Mouse (Mus musculus): Measurements from ENCODE around the gene Colca2. TPM values are rescaled to one million over a fixed set of nuclear protein-coding genes. Genes with fewer than 3 reads are reported as not detected.

The Colca2 gene
- polyA plus RNA-seq, 1 experiment from 2014 or later = 10.6 TPM

GRCm38 (mm10) chr9:51232163-51232562 is 46.2 kb downstream of the Colca2 start:
- H3K27me3 ChIP-seq (ENCODE audit: control insufficient read depth, insufficient read depth, low read depth, low read length) = no peaks in the 10 kb centered on the region
- 94% methylated on average over 8 of the region's 8 CpGs for WGBS
- H3K4me3 ChIP-seq (ENCODE audit: low read length) = no peak overlapping the region
- no peaks in the 10 kb centered on the region for H3K36me3 ChIP-seq (ENCODE audit: control insufficient read depth, insufficient read depth, low read length)
- no peaks in the 10 kb centered on the region for H3K4me1 ChIP-seq (replicated peaks; ENCODE audit: control insufficient read depth, insufficient read depth, low read length)
- H3K4me2 ChIP-seq (ENCODE audit: low read depth, low read length) = no peak overlapping the region
- no peak for ATAC-seq (ENCODE audit: low read depth)
- no peaks in the 10 kb centered on the region for H3K9me3 ChIP-seq (ENCODE audit: control insufficient read depth, low read length)
- no peak overlapping the region for H3K9ac ChIP-seq (ENCODE audit: low read length)
- no peak overlapping the region for H3K27ac ChIP-seq (ENCODE audit: low read length)

GRCm38 (mm10) chr9:51230701-51231389 is 47.5 kb downstream of the Colca2 start:
- no peak for ATAC-seq (ENCODE audit: low read depth)

GRCm38 (mm10) chr9:51225636-51226166 is 52.7 kb downstream of the Colca2 start:
- WGBS = 85% methylated on average over 5 of the region's 5 CpGs
- H3K9ac ChIP-seq (ENCODE audit: low read length) = no peak overlapping the region
- no peaks in the 10 kb centered on the region for H3K27me3 ChIP-seq (ENCODE audit: control insufficient read depth, insufficient read depth, low read depth, low read length)
- H3K4me1 ChIP-seq (replicated peaks; ENCODE audit: control insufficient read depth, insufficient read depth, low read length) = no peaks in the 10 kb centered on the region
- no peak overlapping the region for H3K4me2 ChIP-seq (ENCODE audit: low read depth, low read length)
- no peak overlapping the region for H3K27ac ChIP-seq (ENCODE audit: low read length)
- H3K9me3 ChIP-seq (ENCODE audit: control insufficient read depth, low read length) = no peaks in the 10 kb centered on the region
- ATAC-seq (ENCODE audit: low read depth) = no peak
- no peak overlapping the region for H3K4me3 ChIP-seq (ENCODE audit: low read length)
- H3K36me3 ChIP-seq (ENCODE audit: control insufficient read depth, insufficient read depth, low read length) = no peaks in the 10 kb centered on the region

More at GRCm38 (mm10) chr9:51230701-51231389, 47.5 kb downstream of the Colca2 start:
- no peak overlapping the region for H3K27ac ChIP-seq (ENCODE audit: low read length)
- H3K4me3 ChIP-seq (ENCODE audit: low read length) = no peak overlapping the region
- 32% methylated on average over 4 of the region's 4 CpGs for WGBS
- H3K9me3 ChIP-seq (ENCODE audit: control insufficient read depth, low read length) = no peaks in the 10 kb centered on the region
- H3K27me3 ChIP-seq (ENCODE audit: control insufficient read depth, insufficient read depth, low read depth, low read length) = no peaks in the 10 kb centered on the region
- no peaks in the 10 kb centered on the region for H3K4me1 ChIP-seq (replicated peaks; ENCODE audit: control insufficient read depth, insufficient read depth, low read length)
- no peak overlapping the region for H3K4me2 ChIP-seq (ENCODE audit: low read depth, low read length)
- no peaks in the 10 kb centered on the region for H3K36me3 ChIP-seq (ENCODE audit: control insufficient read depth, insufficient read depth, low read length)
- H3K9ac ChIP-seq (ENCODE audit: low read length) = no peak overlapping the region

Other genes starting within 250 kb of the Colca2 start
- gene Btg4, start 217.7 kb downstream of the Colca2 start, polyA plus RNA-seq (2015; fragmentation: Nextera tagmentation; extraction: Ambion mirVana) = 0.28 and 0.34 TPM in 2 replicates
- gene Layn, start 201.5 kb downstream of the Colca2 start, polyA plus RNA-seq (2015; fragmentation: Nextera tagmentation; extraction: Ambion mirVana) = 7.2 and 7.7 TPM in 2 replicates
- gene 4833427G06Rik, start 176.5 kb downstream of the Colca2 start, polyA plus RNA-seq (2015; fragmentation: Nextera tagmentation; extraction: Ambion mirVana) = 5.9 and 6.3 TPM in 2 replicates
- gene Gm32742, start 113.1 kb downstream of the Colca2 start, polyA plus RNA-seq (2015; fragmentation: Nextera tagmentation; extraction: Ambion mirVana) = 0.08 and 0.13 TPM in 2 replicates
- 0.11 TPM in 2 replicates for gene Pou2af1, start 64.9 kb downstream of the Colca2 start, polyA plus RNA-seq (2015; fragmentation: Nextera tagmentation; extraction: Ambion mirVana)
- gene 1810046K07Rik, start 50.3 kb upstream of the Colca2 start, polyA plus RNA-seq (2015; fragmentation: Nextera tagmentation; extraction: Ambion mirVana) = 0.11 TPM in 1 of 2 replicates, not detected in the other

Data from lung, embryonic 16.5 days (tissue).